Mouse (Mus musculus) urinary bladder, postnatal 25 days (tissue): ENCODE data around the gene Cbr2.
A peak's percentile ranks its signal among the peaks of the same experiment; 100 is the strongest.
"Not testable (repeated sequence)": the region's sequence is repeated elsewhere in the genome, so short reads cannot be mapped to it uniquely, and the experiment has no call there.

Source experiments
- DNase-seq: peaks from one replicate; pipeline ENCODE4 v3.0.0; 2022; ENCODE audit warnings: low spot score

The Cbr2 gene

DNA sequence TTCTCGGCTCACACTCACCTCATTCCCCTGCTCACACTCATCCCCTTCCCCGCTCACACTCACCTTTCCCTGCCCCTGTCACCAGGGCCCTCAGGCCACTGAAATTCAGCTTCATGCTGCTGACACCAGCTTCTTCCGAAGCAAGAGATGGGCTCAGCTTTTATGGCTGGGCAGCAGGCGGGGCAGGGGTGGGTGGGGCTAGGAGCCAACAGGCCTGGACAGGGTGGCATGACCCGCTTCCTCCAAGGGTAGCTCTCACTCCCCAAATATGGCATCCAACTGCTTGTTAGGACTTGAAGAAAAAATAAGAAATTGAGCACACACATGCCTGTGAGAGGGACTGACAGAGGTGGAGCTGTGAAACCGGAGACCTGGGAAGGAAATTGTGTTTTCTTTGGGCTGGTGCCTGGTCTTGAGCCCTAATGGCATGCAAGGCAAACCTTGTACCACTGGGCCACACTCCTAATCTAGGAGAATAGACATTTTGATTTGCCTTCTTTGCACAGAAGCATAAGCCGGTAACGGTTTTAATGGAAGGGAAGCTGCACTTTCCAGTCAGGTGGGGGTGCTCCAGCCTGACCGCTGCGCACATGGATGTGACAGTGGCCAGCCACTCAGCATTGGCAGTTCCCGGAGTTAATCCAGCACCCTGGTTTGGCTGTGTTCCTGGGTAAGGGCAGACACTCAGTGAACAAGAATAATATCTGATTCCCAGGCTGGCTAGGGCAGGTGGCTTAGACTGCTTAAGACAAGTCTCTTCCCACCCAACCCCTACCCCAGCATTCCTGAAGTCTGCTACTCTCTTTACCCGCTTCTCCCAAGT, at the start of gene Cbr2:
TSS of gene Cbr2 (minus strand) at position 257 of the 823 bp plus-strand sequence.
- no peak for DNase-seq

DNA sequence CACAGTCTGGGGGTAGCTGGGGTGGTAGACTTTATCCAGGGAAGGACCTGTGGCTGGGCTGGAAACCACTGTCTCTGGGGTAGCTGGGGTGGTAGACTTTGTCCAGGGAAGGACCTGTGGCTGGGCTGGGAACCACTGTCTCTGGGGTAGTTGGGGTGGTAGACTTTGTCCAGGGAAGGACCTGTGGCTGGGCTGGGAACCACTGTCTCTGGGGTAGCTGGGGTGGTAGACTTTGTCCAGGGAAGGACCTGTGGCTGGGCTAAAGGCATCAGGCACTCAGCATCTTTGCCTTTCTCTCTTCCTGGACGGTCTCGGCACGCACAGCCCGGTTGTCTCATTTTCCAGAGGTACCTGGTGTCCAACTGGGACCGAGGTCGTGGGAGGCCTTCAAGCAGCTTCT, 49.4 kb upstream of the Cbr2 start:
- DNase-seq = not testable (repeated sequence)

DNA sequence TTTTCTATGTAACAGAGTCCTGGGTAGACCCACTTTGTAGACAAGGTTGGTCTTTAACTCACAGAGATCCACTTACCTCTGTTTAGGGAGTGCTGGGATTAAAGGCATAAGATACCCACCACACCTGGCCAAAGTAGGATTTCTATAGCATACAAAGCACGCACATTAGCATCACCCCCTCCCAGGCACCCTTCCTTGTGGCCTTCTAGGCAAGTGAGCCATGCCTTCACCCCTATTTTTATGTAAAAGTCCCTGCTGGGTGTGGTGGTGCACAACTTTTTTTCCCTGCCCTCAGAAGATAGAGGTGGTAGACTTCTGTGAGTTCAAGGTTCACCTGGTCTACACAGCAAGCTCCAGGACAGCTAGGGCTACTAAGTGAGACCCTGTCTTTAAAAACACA, 48.0 kb upstream of the Cbr2 start:
- no peak for DNase-seq

DNA sequence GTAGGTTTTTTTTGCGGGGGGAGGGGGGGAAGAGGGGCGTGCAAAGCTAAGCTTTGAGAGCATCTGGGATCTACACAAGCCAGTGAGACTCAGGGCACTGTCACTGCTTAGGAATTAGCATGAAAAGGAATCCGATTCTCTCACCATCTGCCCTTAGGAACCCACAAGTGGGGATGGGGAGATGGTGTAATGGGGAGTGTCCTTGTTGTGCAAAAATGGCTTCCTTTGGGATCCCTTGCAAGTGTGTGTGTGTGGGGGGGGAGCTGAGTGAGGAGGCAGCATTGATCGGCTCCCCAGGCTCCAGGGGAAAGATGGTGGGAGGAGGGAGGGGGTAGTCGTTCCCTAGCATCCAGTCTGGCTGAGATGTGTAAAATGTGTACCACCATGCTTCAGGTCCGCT, 45.2 kb upstream of the Cbr2 start:
- DNase-seq = no peak

DNA sequence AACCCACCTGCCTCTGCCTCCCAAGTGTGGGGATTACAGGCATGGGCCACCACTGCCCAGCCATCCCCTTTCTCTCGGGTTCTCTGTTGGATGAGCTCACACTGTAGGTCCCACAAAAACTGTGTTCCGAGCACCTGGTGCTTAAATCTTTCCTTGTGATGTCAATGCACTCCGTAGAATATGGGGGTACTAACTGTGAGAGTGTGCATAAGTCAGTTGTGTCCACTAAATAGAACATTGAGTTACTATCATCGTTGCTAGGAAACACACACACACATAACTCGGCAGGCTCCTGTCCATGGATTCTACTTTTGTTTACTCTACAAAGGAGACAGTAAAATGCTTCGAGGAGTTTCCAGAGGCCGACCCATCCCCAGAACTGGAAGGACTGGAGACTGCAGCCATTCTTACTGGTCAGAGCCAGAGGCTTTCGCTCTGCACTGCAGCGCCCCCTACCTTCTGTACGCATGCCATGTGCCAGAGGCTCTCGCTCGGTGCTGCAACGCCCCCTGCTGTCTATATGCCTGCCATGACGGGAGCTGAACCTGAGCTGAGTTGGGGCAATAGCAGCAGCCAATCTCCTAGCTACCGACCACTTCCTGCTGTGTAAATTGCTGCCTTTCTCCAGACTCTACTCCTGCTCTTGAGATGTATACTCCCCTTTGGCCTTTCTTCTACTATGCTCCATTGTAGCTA, 44.0 kb upstream of the Cbr2 start:
- peak; percentile 99 for DNase-seq

DNA sequence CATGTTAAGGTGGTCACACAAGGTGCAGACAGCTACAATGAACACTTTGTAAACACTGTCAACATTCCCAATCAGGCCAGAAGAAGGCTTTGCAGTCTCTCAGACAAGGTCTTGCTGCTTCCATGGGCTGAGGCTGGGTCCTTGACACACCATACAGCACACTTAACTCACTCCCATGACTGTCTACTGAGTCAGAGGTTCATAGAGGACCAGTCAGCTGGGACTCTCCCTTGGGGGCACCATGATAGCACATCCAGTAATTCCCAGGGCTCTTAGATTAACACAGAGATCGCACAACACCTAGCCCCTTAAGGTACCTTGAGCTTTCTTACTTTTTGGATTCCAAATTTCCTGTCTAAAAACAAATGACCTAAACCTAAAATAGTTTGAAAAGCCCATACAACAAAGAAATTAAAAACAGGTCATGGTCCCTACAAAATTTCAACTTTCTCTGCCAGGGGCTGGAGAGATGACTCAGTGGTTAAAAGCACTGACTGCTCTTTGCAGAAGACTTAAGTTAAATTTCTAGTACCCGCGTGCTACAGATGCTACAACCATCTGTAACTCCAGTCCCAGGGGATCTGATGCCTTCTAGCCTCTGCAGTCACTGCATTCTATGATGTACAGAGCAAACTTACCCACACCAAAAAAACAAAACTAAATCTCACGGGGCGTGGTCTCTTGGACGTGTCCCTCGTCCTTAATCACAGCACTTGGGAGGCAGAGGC, 41.7 kb upstream of the Cbr2 start:
- no peak for DNase-seq

DNA sequence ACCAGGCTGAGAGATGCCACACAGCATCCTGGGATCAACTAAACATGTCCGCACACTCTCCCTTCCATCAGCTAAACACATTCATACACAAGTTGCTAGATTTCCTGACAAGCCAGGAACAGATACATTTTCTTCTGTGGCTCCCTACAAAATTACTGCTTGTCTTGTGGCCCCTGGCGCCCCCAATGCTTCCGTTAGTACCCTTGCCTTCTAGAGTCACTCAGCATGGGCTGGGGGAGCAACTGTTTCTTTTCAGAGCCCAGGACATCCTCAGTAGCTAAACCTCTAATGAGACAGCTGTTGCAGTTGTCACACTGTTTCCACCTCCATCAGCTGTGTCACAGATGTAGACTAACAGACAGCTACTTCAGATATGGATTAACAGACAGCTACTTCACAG, 40.8 kb upstream of the Cbr2 start:
- DNase-seq = no peak

DNA sequence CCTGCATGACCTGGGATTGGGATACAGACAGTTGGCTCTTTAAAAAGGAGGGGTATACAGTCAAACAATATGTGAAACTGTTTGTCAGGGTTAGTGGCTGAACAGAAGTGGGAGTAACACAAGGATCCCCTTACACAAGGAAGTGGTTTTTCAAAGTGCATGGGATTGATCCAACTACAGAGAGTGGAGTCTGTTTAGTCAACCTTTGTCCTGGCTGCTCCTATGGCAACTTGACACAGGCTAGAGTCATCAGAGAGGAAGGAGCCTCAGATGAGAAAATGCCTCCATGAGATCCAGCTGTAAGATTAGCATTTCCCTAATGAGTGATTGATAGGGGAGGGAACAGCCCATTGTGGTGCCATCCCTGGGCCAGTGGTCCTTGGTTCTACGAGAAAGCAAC, 36.3 kb upstream of the Cbr2 start:
- DNase-seq = no peak

DNA sequence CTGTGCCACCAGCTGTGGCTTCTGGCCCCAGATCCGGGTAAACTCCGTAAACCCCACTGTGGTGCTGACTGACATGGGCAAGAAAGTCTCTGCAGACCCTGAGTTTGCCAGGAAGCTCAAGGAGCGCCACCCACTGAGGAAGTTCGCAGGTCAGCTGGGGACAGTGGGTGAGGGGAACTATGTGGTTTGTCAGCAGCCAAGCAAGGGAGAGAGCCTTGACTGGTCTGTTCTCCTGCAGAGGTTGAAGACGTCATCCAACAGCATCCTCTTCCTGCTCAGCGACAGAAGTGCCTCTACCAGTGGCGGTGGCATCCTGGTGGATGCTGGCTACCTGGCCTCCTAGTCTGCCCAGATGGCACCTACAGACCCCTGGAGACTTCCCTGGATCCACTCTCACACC, 35.1 kb upstream of the Cbr2 start:
- DNase-seq = not testable (repeated sequence)

DNA sequence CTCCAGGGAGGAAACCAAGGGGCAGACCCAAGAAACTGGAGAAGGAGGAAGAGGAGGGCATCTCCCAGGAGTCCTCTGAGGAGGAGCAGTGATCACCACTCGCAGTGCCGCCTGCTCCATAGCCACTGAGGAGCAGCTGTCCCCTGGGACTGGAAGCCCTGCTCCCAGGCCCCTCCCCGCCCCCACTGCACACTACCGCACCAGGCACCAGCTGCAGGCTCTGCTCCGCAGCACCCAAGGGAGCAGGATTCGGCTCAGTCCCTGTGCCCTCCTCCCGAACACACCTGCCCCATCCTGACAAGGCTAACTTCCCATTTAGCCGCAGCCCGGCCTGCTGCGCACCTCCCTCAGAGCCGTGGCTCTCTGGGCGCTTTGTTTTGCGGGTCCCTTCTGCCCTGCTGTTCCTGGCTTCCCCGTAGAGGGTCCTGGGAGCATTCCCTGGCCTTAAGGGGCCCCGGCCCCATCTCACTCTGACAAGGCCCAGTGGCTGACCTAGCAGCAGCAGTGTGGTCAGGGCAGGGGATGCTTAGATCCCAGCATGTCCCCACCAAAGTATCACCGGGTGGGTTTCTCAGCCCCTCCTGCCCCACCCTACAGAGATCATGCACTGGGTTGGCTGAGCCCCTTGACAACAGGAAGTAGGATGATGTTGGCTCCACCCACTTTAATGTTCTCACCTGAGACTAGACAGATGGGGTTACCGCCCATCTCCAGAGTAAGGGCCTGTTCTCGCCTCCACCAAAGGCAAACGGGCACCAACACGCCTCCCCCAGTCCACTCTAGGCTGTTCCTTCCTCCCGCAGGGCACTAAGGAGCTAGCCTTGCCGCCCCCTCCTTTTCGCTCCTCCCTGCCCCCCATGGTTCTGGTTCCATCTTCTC, 31.4 kb upstream of the Cbr2 start:
- DNase-seq = not testable (repeated sequence)

DNA sequence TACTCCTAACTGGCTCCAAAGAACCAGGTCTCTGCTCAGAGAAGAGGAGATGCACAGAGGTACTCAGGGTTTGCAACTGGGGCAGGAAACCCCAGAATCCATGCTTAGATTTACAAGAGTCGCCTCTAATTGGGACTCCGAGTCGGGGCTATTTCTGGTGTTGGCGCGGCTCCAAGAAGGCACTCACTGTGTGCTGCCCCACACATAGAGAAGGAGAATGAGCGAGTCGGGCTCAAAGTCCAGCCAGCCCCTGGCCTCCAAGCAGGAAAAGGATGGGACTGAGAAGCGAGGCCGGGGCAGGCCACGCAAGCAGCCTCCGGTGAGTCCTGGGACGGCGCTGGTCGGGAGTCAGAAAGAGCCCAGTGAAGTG, 30.7 kb upstream of the Cbr2 start, which contains the start of gene Hmga1b:
TSS of gene Hmga1b (plus strand) at position 123 of the 370 bp plus-strand sequence.
- not testable (repeated sequence) for DNase-seq

DNA sequence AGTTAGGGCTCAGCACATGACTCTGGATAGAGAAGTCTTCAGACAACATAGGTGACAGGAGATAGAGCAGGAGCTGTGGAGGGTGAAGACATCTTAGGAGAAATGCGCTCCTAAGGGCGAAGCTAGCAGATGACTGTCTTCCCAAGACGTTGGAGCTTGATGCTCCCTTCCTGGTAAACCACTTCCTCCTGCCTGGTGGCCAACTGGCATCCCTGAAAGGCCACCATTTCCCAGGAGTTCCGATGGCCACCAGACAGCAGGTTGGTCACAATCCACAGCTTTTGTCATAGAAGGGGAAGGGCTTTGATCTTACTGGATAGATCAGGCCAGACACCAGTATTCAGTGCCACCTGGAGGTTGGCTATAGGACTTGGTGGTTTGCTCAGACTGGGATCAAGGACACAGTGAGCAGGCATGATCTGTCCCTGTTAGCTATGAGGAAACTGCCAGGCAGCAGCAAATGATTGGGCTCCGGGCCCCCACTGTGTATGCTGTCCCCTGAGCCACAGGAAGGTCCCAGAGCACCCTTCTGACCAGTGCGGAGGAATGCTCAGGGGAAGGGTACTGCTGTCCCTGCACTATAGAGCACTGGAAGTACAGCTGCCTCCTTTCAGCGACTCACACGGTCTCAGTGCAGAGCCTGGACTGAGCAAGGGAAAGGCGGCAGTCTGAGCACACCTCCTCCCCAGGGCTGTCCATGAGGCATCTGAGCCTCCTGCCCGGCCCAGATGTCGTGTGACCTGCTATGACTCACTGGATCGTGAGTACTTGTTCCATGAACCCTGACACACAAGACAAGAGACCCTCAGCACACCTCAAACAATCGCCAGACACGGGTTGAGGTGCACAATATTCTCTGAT, 30.1 kb upstream of the Cbr2 start:
- no peak for DNase-seq

DNA sequence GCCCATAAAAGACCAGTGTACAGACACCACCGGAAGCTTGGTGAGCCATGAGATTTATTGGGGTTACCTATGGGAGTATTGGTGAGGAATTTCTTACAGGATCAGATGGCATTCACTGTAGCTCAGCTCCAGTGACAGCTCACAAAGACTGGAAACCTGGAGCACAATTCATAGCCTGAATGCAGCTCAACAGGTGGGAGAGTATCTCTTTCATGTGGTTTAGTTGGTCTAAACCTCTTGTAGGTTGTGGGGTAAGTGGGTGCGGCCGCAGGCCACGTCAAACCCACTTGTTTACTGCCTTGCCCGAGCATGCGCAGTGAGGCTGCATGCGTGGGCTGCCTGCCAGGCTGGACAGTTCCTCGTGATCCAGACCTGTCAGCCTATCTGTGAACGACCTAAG, 28.3 kb upstream of the Cbr2 start:
- no peak for DNase-seq

DNA sequence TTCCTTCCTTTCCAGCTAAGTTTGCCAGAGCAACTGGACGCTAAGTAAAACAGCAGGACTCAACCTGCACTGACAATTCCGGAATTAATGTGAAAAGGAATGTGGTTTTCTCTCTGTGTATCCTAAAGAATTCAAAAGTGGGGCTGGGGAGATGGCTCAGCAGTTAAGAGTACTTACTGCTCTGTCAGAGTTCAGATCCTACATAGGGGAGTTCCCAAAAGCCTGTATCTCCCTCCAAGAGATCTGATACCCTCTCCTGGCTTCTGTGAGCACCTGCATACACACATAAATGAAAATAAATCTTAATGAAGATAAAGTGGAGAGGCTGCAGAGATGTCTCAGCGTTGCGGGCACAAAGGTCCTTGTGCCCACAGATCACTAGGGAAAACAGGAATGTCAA, 19.7 kb upstream of the Cbr2 start:
- DNase-seq = no peak

DNA sequence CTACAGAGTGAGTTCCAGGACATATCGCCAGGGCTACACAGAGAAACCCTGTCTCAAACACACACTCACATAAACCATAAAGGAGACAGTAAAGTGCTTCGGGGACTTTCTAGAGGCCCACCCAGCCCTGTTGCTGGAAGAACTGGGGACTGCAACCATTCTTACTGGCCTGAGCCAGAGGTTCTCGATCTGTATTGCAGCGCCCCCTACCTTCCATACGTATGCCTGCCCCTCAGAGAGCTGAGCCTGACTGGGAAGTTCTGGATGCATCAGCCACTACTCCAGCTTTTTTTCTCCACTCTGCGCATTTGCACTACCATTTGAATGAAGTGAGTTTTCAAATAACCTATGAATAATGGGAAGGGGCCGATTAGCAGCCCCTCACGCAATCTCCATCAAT, 17.5 kb upstream of the Cbr2 start:
- DNase-seq = no peak

DNA sequence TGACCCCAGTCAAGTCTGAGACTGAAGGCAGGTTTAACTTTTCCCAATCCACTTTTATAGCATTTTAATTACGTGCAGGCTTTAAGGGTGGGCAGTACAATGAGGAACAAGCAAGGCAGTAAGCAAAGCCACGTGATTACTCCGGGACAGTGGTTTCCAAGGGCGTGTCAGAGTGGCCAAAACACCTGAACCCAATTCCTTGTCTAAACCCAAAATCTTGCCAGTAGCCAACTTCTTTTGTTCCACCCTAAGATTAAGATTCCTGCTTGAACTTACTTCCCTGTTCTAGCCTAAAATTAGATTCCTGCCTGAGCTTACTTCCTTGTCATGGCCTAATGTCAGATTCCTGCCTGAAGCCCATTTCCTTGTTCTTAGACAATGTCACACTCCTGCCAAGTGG, 16.1 kb upstream of the Cbr2 start:
- DNase-seq = no peak

DNA sequence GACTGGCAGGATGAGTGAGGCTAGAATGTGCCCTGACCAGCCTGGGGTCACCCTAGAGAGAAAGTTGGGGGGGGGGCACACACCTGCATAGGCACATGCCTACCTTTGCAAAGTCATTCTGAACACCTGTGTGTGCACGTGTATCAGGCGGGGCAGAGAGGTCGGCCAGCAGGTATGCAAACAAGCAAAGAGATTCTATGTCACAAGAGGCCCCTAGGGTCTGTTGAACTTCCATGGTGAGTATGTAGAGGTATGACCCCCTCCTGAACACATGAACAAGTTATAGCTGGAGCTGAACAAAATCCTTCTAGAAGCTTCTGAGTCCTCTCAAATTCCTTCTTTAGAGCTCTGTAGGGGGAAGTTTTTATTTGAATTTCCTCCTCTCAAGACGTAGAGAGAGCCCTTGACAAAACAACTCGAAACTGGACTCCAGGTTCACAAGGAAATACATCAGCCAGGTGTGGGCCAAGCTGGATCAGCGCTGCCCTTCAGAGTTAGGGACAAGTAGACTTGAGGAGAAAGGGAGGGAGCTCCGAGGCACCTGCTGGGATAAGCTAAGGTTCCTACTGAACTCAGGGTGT, 12.3 kb upstream of the Cbr2 start:
- peak; percentile 5 for DNase-seq

DNA sequence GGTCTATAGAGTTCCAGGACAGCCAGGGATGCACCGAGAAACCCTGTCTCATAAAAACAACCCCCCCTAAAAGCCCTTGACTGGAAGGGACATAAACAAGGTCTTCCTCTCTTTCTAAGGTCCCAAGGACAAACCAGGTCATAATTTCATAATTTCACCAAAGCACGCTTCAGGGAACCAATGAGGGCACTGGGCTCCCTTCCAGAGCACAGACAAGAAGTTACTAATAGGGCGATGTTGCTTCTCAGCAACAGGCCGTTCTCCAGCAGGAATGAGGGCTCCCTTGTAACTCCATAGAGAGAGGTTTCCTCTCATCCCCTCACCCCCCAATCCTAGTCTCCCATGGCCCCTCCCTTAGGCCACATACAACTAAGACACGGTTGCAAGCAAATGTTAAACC, 9.1 kb upstream of the Cbr2 start:
- no peak for DNase-seq

DNA sequence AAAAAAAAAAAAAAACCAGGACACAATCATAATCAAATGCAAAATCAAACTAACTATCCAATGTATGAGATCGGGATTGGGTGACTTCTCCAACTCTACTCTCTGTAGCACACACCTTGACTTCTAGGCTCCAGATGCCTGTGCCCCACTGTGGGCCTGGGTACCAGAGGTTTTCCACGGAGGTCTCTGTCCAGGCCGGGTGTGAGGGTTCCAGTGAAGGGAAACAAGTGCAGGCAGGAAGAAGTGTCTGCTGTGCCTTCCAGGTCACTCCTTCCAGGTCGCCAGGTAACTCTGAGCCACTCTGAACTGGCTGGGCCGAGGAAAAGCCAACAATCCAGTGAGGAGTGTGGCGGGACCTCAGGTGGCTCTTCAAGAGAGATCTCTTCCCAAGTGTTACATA, 4.5 kb upstream of the Cbr2 start:
- no peak for DNase-seq

DNA sequence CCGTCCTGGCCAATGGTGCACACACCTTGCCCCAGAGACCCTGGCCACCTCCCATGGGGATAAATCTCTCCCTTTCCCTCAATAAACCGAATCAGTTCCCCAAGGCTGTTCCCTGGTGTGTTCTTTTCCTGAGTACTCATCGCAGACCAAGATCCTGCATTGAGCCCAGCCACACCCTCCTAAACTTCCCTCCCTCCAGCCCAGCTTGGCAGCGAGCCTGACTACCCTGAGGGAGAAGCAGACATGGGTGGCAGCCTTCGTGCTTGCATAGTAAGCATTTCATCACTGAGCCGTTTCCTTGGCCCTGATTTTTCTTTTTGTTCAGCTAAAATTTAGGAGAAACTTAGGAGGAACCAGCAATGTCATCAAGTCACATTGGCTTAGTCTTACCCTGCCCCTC, 1.6 kb upstream of the Cbr2 start:
- peak; percentile 61 for DNase-seq

DNA sequence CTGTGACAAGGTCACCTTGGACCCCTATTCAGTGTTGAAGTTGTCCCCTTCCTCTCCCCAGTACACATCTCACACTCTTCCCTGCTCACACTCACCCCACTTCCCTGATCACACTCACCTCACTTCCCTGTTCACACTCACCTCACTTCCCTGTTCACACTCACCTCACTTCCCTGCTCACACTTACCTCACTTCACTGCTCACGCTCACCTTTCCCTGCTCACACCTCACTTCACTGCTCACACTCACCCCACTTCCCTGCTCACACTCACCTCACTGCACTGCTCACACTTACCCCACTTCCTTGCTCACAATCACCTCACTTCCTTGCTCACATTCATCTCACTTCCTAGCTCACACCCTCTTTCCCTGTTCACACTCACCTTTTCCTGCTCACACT, 519 bp downstream of the Cbr2 start:
- DNase-seq = no peak
